Mouse (Mus musculus): ENCODE data around the gene Fxyd7. TPM values are rescaled to one million over a fixed set of nuclear protein-coding genes. Genes with fewer than 3 reads are reported as not detected.

Fxyd7 gene
- polyA plus RNA-seq (2015; fragmentation: Nextera tagmentation; extraction: Ambion mirVana) = 13.1 and 19.0 TPM in 2 replicates

- WGBS = 1% methylated on average over 28 of the region's 28 CpGs
- H3K27me3 ChIP-seq = peaks cover 58% of the 10 kb centered on the region
- H3K9ac ChIP-seq = no peak within 1 kb of the TSS
- no peaks in the 10 kb centered on the region for H3K36me3 ChIP-seq
- H3K4me2 ChIP-seq = peak within 1 kb of the TSS; percentile 39
- H3K27ac ChIP-seq = no peak within 1 kb of the TSS
- H3K4me1 ChIP-seq = peaks cover 71% of the 10 kb centered on the region
- peak within 1 kb of the TSS; percentile 27 for H3K4me3 ChIP-seq
- H3K9me3 ChIP-seq = no peaks in the 10 kb centered on the region
- ATAC-seq (ENCODE audit: insufficient number of reproducible peaks, low FRiP score, low TSS enrichment, low read depth) = no peak
Observed at GRCm38 (mm10) chr7:31051321-31052021, at the start of gene Fxyd7. Gene Fxyd7 (minus strand): TSS chr7:31051467.

- Histone ChIP-seq H3K9me3 (no peaks in the 10 kb centered on the region), H3K27me3 (peaks cover 6% of the 10 kb centered on the region; the same call in 1 of the 2 replicates), H3K4me1 (peaks cover 8% of the 10 kb centered on the region; the same call in 1 of the 2 replicates), H3K4me3 (no peak overlapping the region), H3K4me2 (no peak overlapping the region), H3K9ac (no peak overlapping the region), H3K36me3 (no peaks in the 10 kb centered on the region), H3K27ac (no peak overlapping the region)
- no peak for ATAC-seq (ENCODE audit: insufficient number of reproducible peaks, low FRiP score, low TSS enrichment, low read depth)
- WGBS = 80% methylated on average over 14 of the region's 14 CpGs
Observed at GRCm38 (mm10) chr7:31100786-31101185, 49.5 kb upstream of the Fxyd7 start.

GRCm38 (mm10) chr7:31099612-31099982 is 48.3 kb upstream of the Fxyd7 start:
- H3K4me1 ChIP-seq = peaks cover 8% of the 10 kb centered on the region; the same call in 1 of the 2 replicates
- peaks cover 6% of the 10 kb centered on the region; the same call in 1 of the 2 replicates for H3K27me3 ChIP-seq
- no peak overlapping the region for H3K9ac ChIP-seq
- no peaks in the 10 kb centered on the region for H3K36me3 ChIP-seq
- no peak for ATAC-seq (ENCODE audit: insufficient number of reproducible peaks, low FRiP score, low TSS enrichment, low read depth)
- H3K27ac ChIP-seq = no peak overlapping the region
- H3K9me3 ChIP-seq = no peaks in the 10 kb centered on the region
- 86% methylated on average over 6 of the region's 6 CpGs for WGBS
- H3K4me2 ChIP-seq = no peak overlapping the region
- no peak overlapping the region for H3K4me3 ChIP-seq

- H3K4me3 ChIP-seq = no peak overlapping the region
- no peak overlapping the region for H3K4me2 ChIP-seq
- H3K36me3 ChIP-seq = no peaks in the 10 kb centered on the region
- H3K4me1 ChIP-seq = peaks cover 8% of the 10 kb centered on the region; the same call in 1 of the 2 replicates
- H3K9ac ChIP-seq = no peak overlapping the region
- no peak overlapping the region for H3K27ac ChIP-seq
- no peaks in the 10 kb centered on the region for H3K9me3 ChIP-seq
- H3K27me3 ChIP-seq = peaks cover 6% of the 10 kb centered on the region; the same call in 1 of the 2 replicates
- 75% methylated on average over 22 of the region's 22 CpGs for WGBS
- no peak for ATAC-seq (ENCODE audit: insufficient number of reproducible peaks, low FRiP score, low TSS enrichment, low read depth)
Observed at GRCm38 (mm10) chr7:31098697-31099611, 47.7 kb upstream of the Fxyd7 start.

- peaks cover 8% of the 10 kb centered on the region; the same call in 1 of the 2 replicates for H3K4me1 ChIP-seq
- ATAC-seq (ENCODE audit: insufficient number of reproducible peaks, low FRiP score, low TSS enrichment, low read depth) = peak; percentile 86
- 39% methylated on average over 19 of the region's 20 CpGs for WGBS
- H3K4me2 ChIP-seq = peak overlapping the region; percentile 44
- H3K36me3 ChIP-seq = no peaks in the 10 kb centered on the region
- H3K9ac ChIP-seq = no peak overlapping the region
- H3K27me3 ChIP-seq = no peaks in the 10 kb centered on the region
- H3K27ac ChIP-seq = no peak overlapping the region
- H3K9me3 ChIP-seq = no peaks in the 10 kb centered on the region
- peak overlapping the region; percentile 23 for H3K4me3 ChIP-seq
Observed at GRCm38 (mm10) chr7:31097583-31098248, 46.4 kb upstream of the Fxyd7 start.

- H3K9me3 ChIP-seq = no peaks in the 10 kb centered on the region
- WGBS = 67% methylated on average over 9 of the region's 9 CpGs
- no peak for ATAC-seq (ENCODE audit: insufficient number of reproducible peaks, low FRiP score, low TSS enrichment, low read depth)
- no peaks in the 10 kb centered on the region for H3K36me3 ChIP-seq
- no peak overlapping the region for H3K27ac ChIP-seq
- no peak overlapping the region for H3K4me2 ChIP-seq
- peaks cover 8% of the 10 kb centered on the region; the same call in 1 of the 2 replicates for H3K4me1 ChIP-seq
- no peak overlapping the region for H3K9ac ChIP-seq
- H3K4me3 ChIP-seq = no peak overlapping the region
- no peaks in the 10 kb centered on the region for H3K27me3 ChIP-seq
Observed at GRCm38 (mm10) chr7:31096892-31097564, 45.8 kb upstream of the Fxyd7 start.

GRCm38 (mm10) chr7:31094774-31095501 is 43.7 kb upstream of the Fxyd7 start:
- no peaks in the 10 kb centered on the region for H3K9me3 ChIP-seq
- no peak for ATAC-seq (ENCODE audit: insufficient number of reproducible peaks, low FRiP score, low TSS enrichment, low read depth)
- WGBS = 23% methylated on average over 12 of the region's 12 CpGs
- no peak overlapping the region for H3K4me3 ChIP-seq
- no peak overlapping the region for H3K4me2 ChIP-seq
- no peak overlapping the region for H3K9ac ChIP-seq
- H3K27ac ChIP-seq = no peak overlapping the region
- no peaks in the 10 kb centered on the region for H3K27me3 ChIP-seq
- H3K4me1 ChIP-seq = peaks cover 8% of the 10 kb centered on the region; the same call in 1 of the 2 replicates
- H3K36me3 ChIP-seq = no peaks in the 10 kb centered on the region

GRCm38 (mm10) chr7:31089721-31090120 is 38.5 kb upstream of the Fxyd7 start:
- no peaks in the 10 kb centered on the region for H3K27me3 ChIP-seq
- 71% methylated on average over 2 of the region's 2 CpGs for WGBS
- no peak overlapping the region for H3K4me3 ChIP-seq
- 0 out of 2 replicates have a peak, but pooled peaks cover 11% of the 10 kb centered on the region for H3K4me1 ChIP-seq
- no peak overlapping the region for H3K4me2 ChIP-seq
- H3K9ac ChIP-seq = no peak overlapping the region
- no peak overlapping the region for H3K27ac ChIP-seq
- ATAC-seq (ENCODE audit: insufficient number of reproducible peaks, low FRiP score, low TSS enrichment, low read depth) = no peak
- no peaks in the 10 kb centered on the region for H3K36me3 ChIP-seq
- no peaks in the 10 kb centered on the region for H3K9me3 ChIP-seq

- H3K4me2 ChIP-seq = no peak overlapping the region
- no peak for ATAC-seq (ENCODE audit: insufficient number of reproducible peaks, low FRiP score, low TSS enrichment, low read depth)
- WGBS = 55% methylated on average over 3 of the region's 3 CpGs
Observed at GRCm38 (mm10) chr7:31088206-31088605, 36.9 kb upstream of the Fxyd7 start.

GRCm38 (mm10) chr7:31087262-31087661 is 36.0 kb upstream of the Fxyd7 start:
- Histone ChIP-seq H3K9me3 (no peaks in the 10 kb centered on the region), H3K36me3 (no peaks in the 10 kb centered on the region), H3K9ac (no peak overlapping the region), H3K4me1 (peaks cover 19% of the 10 kb centered on the region; the same call in 1 of the 2 replicates), H3K27me3 (no peaks in the 10 kb centered on the region), H3K4me3 (no peak overlapping the region), H3K4me2 (no peak overlapping the region), H3K27ac (no peak overlapping the region)
- ATAC-seq (ENCODE audit: insufficient number of reproducible peaks, low FRiP score, low TSS enrichment, low read depth) = no peak
- 44% methylated on average over 2 of the region's 2 CpGs for WGBS

More at GRCm38 (mm10) chr7:31088206-31088605, 36.9 kb upstream of the Fxyd7 start:
- H3K27me3 ChIP-seq = no peaks in the 10 kb centered on the region
- H3K36me3 ChIP-seq = no peaks in the 10 kb centered on the region
- H3K27ac ChIP-seq = no peak overlapping the region
- H3K4me1 ChIP-seq = 0 out of 2 replicates have a peak, but pooled peaks cover 13% of the 10 kb centered on the region
- no peak overlapping the region for H3K4me3 ChIP-seq
- no peak overlapping the region for H3K9ac ChIP-seq
- H3K9me3 ChIP-seq = no peaks in the 10 kb centered on the region

Data from limb, embryonic 15.5 days (tissue).